Mouse (Mus musculus): ENCODE data around the gene Pdia5.

DNA sequence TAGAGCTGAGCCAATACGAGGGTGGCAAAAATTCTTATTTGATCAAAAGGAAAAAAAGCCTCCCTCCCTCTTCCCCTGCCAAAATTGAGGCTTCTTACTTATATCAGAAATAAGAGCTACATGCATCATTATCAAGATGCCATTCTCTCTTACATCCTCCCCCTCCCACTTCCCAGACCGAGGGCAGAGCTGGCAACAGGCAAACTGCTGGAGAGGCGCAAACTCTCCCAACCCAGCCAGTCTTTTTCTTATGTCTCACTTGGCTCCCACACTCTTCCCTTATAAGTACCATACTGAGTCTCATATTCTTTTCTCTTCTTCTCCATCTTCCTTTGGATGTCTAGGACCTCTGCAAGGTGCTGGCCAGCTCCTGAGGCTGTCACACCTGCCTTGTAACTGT, 44.0 kb upstream of the Pdia5 start:
- TF ChIP-seq CTCF (conservative IDR thresholded peaks at IDR 0.05; ENCODE audit: low read length): no peak
- no peak for TF ChIP-seq NANOG (IDR thresholded peaks at IDR 0.05; ENCODE audit: borderline replicate concordance, low read length)
- TF ChIP-seq POU5F1 (IDR thresholded peaks at IDR 0.05; ENCODE audit: borderline replicate concordance, low read length): no peak

Measured in E14TG2a.4 (cell line).